Mouse (Mus musculus) liver, embryonic 14.5 days (tissue): ENCODE measurements at regions not wholly inside any gene's neighbourhood (a gene's known extent, or its start where the extent isn't known, plus 50 kb on each side); places are given as distances from the start of the nearest gene placed in this dataset.

Experiments
- CTCF ChIP-seq: IDR thresholded peaks from 2 replicates; pipeline ENCODE4 v1.5.1; 2016; ENCODE audit warnings: antibody characterized with exemption, low read depth, control low read depth
- EP300 ChIP-seq: IDR thresholded peaks from 2 replicates; pipeline ENCODE4 v1.6.1; 2016; ENCODE audit warnings: antibody characterized with exemption, low read depth

DNA sequence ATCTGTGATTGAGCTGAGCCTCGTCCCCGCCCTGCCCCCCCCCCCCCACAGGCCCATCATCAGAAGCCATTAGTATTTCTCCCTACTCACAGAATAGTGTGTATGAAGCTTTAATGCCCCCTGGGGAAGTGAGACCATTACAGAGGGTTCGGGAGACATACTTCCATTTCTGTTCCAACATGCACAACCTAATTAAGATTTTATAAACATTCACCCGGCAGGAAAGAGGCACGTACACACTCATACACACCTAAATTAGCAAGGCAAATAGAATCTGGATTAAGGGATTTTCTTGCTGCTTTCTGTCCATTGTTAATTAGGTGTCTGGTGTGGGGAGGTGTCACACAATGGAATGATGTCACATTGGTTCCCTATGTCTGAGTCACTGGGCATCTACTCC lies 202.8 kb upstream of the Rpl38 start:
- no peak for TF ChIP-seq CTCF
- no peak for TF ChIP-seq EP300
